Mouse (Mus musculus): Measurements from ENCODE around the gene Cep104.
A peak's percentile ranks its signal among the peaks of the same experiment; 100 is the strongest.

DNA sequence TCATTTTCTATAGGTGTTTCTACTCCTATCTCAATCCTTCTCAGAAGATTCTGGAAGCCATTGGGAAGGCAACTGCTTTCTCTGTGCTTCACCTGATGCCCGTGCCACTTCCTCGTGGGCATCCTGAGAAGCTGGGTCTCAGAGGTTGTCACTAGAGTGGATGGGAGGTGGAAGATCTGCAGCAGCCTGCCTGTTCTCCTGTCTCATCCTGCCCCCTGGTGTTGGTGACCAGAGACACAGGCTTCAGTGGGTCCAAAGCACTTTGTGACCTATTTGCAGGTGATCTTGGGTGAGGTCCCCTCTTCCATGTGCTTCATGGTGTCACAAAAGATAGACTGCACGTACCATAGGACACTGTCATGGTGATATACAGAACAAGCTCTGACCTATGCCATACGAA, 31.8 kb upstream of the Cep104 start:
- TF ChIP-seq CTCF (IDR thresholded peaks at IDR 0.05; ENCODE audit: control insufficient read depth, insufficient read depth, insufficient replicate concordance, low read depth, low read length): peak; percentile 58; the same call in 1 of the 2 replicates
- TF ChIP-seq POLR2A (IDR thresholded peaks at IDR 0.05; ENCODE audit: control insufficient read depth, low read depth, low read length): no peak

Measured in testis, adult 2 months (tissue).